Mouse (Mus musculus) olfactory bulb, adult 2 months (tissue): ENCODE data around the gene Smurf1.

Experiments used
- CTCF ChIP-seq: fragments of 200-500 bp; IDR thresholded peaks from 2 replicates; pipeline ENCODE4 v1.5.1; 2012; ENCODE audit warnings: low read depth, mild to moderate bottlenecking, low read length, moderate library complexity; ENCODE audit not compliant: insufficient read depth
- POLR2A ChIP-seq: fragments of 200-500 bp; IDR thresholded peaks from 2 replicates; pipeline ENCODE4 v1.6.1; 2012; ENCODE audit warnings: mild to moderate bottlenecking, low read depth, low read length, moderate library complexity; ENCODE audit not compliant: insufficient read depth

- TF ChIP-seq CTCF (no peak), POLR2A (no peak)
Observed at GRCm38 (mm10) chr5:144971266-144971665, 5.6 kb upstream of the Smurf1 start.
